Mouse (Mus musculus) left cerebral cortex, postnatal 14 days (tissue): ENCODE results near the gene Wdr62. TPM values are rescaled to one million over a fixed set of nuclear protein-coding genes. Genes with fewer than 3 reads are reported as not detected.
"Not testable (repeated sequence)": the region's sequence is repeated elsewhere in the genome, so short reads cannot be mapped to it uniquely, and the experiment has no call there.

ENCODE experiments used
- DNase-seq, 2 experiments: peaks; one replicate each; pipeline ENCODE4 v3.0.0; 2021 to 2022; ENCODE audit warnings: low spot score in 2 of 2, mixed read lengths in 1 of 2
- intact Hi-C: fragments of 180-260 bp; cut with DNase I; formaldehyde crosslinking; loops from one replicate; pipeline ENCODE4 v1.15.1; 2025
- total RNA-seq, 2 experiments: library from RNA; stranded (reverse); gene quantifications; 2 replicates each; pipeline ENCODE4 v1.2.3; 2021

The Wdr62 gene
- total RNA-seq, 2 experiments from 2014 or later = 1.2 to 2.0 TPM

- intact Hi-C loops = no loop called here
- no peak for DNase-seq
These were observed 1.3 kb downstream of the Wdr62 start for GRCm38 (mm10) chr7:30278911-30279310.

DNA sequence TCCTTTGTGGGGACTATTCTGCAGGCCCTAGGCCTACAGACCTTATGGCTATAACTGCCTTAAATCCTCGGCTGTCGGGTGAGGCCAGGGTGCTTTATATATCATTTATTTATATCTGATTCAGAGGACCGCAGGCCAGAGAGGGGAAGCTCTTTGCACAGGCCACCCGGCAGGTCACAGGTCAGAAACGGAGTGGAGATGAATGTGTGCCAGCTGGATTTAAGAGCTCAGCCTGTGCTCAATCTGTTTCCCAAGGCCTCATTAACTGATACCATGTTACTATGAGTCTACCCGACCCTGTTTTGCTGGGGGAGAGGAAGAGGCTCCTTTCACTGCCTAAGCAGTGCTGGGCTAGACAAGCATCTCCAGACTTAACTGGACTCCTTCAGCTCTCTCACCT, 5.8 kb downstream of the Wdr62 start:
- intact Hi-C loops = loop anchor here (5.0 kb wide), 1 partner anchor 37 kb away; the partner anchor contains the start of gene Ovol3
- DNase-seq = no peak

GRCm38 (mm10) chr7:30269641-30270040, 10.6 kb downstream of the Wdr62 start:
- intact Hi-C loops = loop anchor here (5.0 kb wide), 1 partner anchor 32 kb away; the partner anchor contains the start of gene Ovol3
- no peak for DNase-seq

DNA sequence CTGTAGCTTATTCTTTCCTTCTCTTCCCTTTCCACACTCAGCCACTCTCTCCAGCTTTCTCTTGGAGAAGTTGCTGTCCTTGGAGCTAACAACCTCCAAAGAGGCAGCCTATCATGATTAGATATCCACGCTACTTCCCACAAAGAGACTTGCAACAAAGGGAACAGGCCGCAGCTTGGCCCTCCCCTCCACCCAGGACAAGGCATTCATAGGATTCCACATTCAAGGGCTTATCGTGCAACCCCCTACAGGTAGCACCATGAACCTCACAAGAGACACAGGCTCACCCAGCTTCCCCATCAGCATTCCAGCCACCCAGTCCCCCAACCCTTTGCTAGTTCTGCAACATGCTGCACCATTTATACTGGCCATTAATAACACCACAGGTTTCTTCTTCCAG, 13.4 kb downstream of the Wdr62 start:
- DNase-seq = no peak
- intact Hi-C loops = no loop called here

GRCm38 (mm10) chr7:30265935-30266334, 14.3 kb downstream of the Wdr62 start:
- intact Hi-C loops = no loop called here
- no peak for DNase-seq

DNA sequence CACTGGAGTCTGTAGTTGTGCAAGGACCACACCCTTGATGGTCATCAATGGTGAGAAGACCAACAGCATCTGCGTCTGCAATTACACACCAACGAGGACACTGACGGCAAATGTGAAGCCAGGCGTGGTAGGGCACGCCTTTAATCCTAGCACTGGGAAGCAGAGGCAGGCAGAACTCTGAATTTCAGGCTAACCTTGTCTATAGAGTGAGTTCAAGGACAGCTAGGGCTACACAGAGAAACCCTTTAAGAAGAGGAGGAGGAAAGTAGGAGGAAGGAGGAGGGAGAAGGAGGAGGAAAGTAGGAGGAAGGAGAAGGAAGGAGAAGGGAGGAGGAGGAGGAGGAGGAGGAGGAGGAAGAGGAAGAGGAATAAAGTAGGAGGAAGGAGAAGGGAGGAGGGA, 14.7 kb downstream of the Wdr62 start:
- intact Hi-C loops = no loop called here
- no peak for DNase-seq

DNA sequence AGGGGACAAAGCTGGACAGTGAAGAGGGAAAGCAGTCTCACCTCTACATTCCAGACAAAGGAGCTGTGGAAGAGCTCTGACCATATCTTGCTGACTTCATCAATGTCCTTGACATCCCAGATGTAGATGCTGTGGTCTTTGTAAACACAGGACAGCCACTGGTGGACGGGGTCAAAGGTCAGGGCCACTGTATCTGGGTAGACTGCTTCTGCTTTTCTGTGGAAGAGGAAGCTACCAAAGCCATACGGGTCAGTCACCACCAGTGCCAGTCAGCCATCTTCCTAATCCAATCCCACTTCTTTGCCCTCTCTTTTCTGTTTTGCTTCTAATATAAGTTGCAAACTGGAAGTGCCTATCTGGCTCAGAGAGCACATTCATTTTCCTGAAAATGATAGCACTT, 15.2 kb downstream of the Wdr62 start:
- intact Hi-C loops = no loop called here
- no peak for DNase-seq

DNA sequence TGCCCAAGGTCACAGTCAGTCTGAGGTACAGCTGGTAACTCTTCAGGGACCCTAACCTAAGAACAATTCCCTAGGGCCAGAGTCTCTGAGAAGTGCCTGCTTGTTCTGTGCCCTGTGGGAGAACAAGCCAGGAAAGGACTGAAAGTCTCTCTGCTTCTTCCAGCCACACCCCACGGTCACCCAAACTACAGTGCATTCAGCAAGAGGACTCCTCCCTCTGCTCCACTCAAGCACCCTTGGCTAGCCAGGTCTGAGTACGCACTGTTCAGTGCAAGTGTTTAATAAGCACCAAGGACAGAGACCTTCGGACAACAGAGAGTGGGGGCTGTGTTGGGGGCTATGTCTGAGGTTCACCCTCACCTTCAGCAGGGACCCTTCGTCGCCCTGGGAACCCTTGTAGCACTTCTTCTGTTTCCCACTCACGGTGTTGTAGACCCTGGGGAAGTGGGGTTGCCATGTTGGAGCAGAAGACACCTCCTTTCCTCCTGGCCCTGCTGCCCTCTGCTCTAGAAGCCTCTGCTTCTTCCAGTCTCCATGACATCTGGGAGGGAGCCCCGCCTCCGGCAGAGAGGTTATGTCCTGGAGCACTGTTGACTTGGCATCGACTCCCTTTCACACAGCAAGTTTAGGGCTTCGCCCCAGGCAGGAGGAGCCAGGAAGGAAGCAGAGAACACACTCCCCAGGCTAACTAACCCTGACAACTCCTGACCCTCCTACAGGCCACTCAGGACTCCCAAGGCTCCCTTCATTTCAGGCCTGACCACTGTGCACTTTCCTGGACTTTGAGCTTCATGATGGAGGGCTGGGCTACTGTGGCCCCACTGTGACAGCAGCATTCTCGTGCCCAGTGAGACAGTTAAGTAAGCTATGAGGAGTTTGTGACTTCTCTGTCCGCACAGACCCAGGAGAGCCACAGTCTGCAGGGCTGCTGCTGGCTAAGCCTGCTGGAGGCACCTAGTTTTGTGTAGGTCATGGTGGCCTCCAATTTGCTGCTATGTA, 28.0 kb downstream of the Wdr62 start:
- DNase-seq = no peak
- intact Hi-C loops = no loop called here

- DNase-seq = not testable (repeated sequence)
- intact Hi-C loops = loop anchor here (5.0 kb wide), 1 partner anchor 35 kb away; no protein-coding TSS in a partner anchor
These were observed 42.8 kb downstream of the Wdr62 start for GRCm38 (mm10) chr7:30237374-30237773.

- intact Hi-C loops = loop anchor here (5.0 kb wide), 1 partner anchor 37 kb away; no protein-coding TSS in a partner anchor
- no peak for DNase-seq
These were observed 44.6 kb downstream of the Wdr62 start, which contains the start of gene Ovol3 for GRCm38 (mm10) chr7:30235625-30236024. Gene Ovol3 (minus strand): TSS chr7:30235725.

- intact Hi-C loops = loop anchor here (5.0 kb wide), 1 partner anchor 37 kb away; no protein-coding TSS in a partner anchor
- DNase-seq = no peak
These were observed 45.1 kb downstream of the Wdr62 start for GRCm38 (mm10) chr7:30235091-30235490.

DNA sequence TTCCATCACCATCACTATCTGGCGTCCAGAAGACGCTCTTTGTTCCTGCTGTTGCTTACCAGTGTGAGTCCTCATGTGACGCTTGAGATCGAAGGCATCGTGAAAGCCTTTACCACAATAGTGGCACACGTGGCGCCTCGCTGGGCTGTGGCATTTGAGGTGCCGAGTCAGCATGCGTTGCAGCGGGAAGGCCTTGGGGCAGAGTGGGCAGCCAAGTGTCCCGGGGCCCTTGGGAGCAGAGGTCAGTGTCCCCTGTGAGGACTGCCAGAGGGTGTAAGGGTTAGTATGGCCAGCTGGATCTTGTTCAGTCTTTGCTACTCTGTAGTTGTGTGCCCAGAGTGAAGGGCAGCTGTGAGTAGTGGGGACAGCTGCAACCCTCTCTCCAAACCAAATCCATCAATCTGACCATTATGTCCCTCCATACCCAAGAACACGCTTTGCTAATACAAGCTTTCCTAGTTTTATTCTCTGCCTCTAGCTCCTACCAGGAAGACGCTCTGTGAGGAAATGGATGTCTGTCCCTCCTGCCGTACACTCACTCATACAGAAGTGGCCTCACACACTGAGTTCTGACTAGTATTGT, 45.9 kb downstream of the Wdr62 start:
- intact Hi-C loops = loop anchor here (5.0 kb wide), 1 partner anchor 58 kb away; the partner anchor contains the start of gene Clip3
- DNase-seq = no peak

- no peak for DNase-seq
- intact Hi-C loops = loop anchor here (5.0 kb wide), 1 partner anchor 59 kb away; the partner anchor contains the start of gene Clip3
These were observed 46.8 kb downstream of the Wdr62 start for GRCm38 (mm10) chr7:30233387-30233786.

GRCm38 (mm10) chr7:30232631-30233148, 47.5 kb downstream of the Wdr62 start:
- intact Hi-C loops = loop anchor here (5.0 kb wide), 1 partner anchor 60 kb away; the partner anchor contains the start of gene Clip3
- peak; percentile 57 to 81 for DNase-seq

DNA sequence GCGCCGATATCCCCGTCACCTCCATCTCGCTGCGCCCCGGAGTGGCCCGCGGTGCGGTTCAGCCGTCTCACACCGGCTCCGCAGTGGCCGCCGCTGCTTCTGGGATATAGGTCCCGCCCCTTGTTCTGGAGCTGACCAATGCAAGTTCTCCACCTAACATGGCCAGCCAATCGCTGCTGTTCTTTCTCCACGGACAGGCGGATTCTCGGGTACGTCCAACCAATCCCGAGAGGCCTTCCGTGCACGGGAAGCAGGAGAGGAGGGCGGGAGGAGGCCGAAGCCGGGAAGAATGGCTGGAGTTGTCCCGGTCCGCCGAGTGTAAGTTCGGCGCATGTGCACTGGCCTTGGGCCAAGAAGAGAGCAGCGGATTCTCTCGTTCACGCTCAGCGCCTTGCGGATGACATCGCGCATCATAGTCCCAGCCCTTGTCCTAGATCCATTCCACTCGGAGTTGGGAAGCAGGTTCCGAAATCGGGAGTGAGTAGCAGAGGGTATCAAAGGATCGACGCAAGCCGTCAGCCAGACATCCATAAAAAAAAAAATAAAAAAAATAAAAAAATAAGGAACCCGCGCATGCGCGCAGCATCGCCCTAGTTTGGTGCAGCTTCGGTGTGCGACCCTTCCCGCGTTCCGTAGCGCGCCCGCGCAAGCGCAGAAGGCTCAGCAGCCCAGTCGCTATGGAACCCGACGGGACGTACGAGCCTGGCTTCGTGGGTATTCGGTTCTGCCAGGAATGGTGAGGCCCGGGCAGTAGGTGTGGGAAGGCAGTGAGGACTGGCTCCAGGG, 48.4 kb downstream of the Wdr62 start, which contains the start of the genes Polr2i and Tbcb:
Polr2i (plus strand) TSS at position 280 of the 786 bp plus-strand sequence.
Tbcb (minus strand) TSS at position 604 of the 786 bp plus-strand sequence.
- intact Hi-C loops = loop anchor here (5.0 kb wide), 1 partner anchor 60 kb away; the partner anchor contains the start of gene Clip3
- DNase-seq = peak; percentile 99

GRCm38 (mm10) chr7:30231328-30231668, 48.9 kb downstream of the Wdr62 start:
- intact Hi-C loops = loop anchor here (5.0 kb wide), 1 partner anchor 61 kb away; the partner anchor contains the start of gene Clip3
- DNase-seq = no peak

GRCm38 (mm10) chr7:30224206-30224605, 56.0 kb downstream of the Wdr62 start:
- DNase-seq = no peak
- intact Hi-C loops = no loop called here

- no peak for DNase-seq
- intact Hi-C loops = no loop called here
These were observed 58.0 kb downstream of the Wdr62 start for GRCm38 (mm10) chr7:30222205-30222604.

DNA sequence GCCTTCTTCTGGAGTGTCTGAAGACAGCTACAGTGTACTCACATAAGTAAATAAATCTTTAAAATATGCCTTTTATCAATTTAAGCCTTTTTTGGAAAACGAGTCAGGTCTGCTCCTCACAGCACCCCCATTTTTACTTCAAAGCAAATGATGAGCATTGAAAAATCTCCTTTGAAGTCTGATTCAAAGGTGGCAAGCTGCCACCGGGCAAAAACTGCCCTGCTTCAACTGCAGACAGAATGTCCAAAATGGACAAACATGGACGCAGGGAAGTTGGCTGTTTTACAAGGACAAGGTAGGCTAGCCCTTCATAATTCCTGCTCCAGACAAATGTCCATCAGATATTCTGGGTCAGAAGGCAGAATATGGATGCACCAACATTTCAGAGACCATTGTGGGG, 58.8 kb downstream of the Wdr62 start:
- intact Hi-C loops = no loop called here
- no peak for DNase-seq
